Mouse (Mus musculus) c-Kit-positive CD71-positive TER-119-positive erythroid progenitor cells, embryonic 14.5 days (primary cell): ENCODE measurements around the gene Sp110.
"Not testable (repeated sequence)": the region's sequence is repeated elsewhere in the genome, so short reads cannot be mapped to it uniquely, and the experiment has no call there.

Experiments used
- DNase-seq: peaks from one replicate; pipeline ENCODE4 v3.0.0-alpha.2; 2013; ENCODE audit warnings: low spot score

Sp110 gene

DNA sequence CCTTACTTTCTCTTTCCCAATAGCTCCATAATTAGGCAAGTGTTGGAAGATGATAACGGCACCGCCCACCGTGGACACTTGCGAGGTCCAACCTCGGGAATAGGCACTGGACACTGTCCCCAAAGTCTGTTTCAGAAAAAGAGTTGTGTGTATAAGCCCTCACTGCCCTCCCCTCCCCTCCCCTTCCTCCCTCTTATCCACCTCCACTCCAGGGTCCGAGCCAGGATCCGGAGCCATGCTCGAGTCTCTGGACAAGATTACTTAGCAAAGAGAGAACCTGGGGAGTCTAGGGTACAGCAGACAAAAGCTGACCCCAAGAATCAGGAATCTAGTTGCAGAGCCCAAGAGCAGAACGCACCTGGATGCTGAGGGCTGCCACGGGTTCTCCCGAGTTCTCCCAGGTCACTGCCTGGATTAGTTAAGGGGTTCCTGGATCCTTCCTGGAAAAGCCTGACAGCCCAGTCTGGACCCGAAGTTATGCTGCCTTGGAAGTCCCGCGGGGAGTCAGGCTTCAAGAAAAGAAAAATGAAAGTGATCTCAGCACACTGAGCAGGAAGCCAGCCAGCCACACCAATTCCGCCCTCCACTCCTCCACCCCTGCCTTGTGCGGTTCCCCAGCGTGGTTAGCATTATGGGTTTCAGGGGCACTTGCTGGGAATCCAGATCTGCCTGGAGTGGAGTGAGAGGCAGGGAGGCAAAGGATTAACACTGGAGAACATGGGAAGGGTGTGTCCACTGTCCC is at the start of gene Sp110:
TSS of gene Sp110 (minus strand) at position 547 of the 742 bp plus-strand sequence.
- DNase-seq, result not testable (repeated sequence)

DNA sequence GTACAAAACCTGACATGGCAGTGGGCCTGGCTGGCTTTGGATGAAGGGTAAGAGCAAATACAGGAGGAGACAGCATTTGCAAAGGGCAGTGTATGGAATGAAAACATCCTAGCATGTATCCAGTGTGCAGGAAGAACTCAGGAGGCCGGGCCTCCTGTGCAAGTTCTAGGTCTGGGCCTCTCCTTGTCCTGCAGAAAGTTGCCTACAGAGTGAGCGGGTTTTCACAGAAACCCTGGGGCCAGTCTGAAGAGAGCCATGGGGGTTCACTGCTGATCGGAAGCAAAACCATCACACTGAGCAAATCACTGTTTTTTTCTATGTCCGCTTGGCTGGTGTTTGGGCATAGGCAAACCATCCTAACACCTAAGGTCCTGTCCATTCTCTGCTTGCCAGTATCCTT is 39.5 kb upstream of the Sp110 start:
- DNase-seq, result not testable (repeated sequence)

DNA sequence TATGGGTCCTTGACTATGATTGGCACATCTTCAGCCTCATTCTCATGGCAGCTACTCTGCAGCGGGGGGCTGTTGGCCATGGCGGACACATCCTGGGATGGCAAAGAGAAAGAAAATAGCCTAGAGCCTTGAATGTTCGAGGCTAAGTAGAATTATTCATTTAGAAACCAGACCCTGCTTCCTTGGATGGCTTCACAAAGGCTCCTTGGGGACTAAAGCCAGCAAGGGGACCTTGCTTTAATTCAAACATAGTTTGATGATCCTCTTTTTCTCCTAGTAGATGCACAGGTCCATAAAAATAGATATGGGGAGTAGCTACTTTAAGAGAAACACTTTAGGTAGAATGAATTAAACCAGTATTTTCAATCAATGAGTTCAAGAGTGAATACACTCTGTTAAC is 38.3 kb upstream of the Sp110 start:
- not testable (repeated sequence) for DNase-seq

DNA sequence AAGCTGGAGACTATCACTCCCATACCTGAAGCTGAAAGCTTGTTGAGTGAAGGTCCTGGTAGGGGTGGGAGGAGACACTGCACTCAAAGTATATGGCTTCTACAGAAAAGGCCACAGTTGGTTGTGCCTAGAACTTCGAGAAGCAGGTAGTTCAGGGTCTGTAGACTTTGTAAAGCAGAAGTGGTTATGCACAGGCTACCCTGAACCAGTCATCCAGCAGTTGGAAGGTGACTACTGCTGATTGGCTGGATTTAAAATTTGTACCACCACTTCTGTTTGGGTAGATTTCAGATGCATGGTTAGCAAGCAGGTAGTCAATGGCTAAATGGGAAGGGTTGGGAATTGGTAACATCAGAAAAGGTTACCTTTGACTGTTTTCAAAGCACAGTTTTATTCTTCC is 20.1 kb upstream of the Sp110 start:
- DNase-seq, result not testable (repeated sequence)

DNA sequence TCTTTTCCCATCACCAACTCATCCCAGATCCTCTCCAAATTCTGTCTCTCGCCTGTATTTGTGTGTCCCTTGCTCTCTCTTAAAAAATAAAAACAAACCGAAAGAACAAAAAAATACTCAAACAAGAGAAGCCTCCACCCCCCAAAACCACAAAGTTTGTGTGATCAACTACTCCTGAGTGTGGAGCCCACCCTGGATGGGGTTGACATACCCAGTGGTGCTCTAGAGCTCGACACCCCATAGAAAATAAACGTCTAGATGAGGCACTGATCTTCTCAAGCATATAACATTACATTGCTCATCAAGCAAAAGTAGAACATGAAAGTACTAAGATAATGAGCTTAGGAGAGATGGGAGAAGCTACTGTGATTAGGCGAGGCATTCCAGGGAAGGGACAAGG is 18.5 kb upstream of the Sp110 start:
- not testable (repeated sequence) for DNase-seq

DNA sequence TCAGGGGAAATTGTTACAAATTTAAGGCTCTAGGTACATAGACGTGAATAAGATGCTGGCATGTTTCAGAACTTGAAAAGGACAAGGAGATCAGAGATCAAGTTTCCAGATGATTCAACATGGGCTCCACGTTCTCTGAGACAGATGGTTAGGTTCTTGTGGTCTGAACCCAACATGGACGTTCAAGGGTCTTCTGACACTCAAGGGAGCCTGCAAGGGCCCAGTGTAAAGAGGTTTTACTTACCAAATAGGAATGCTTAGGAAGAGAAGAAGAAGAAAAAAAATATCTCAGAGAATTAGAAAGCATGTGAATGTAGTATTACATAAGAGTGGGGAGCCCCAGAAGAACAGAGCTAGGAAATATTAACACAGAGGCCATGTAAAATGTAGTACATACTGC is 17.2 kb upstream of the Sp110 start:
- DNase-seq, result not testable (repeated sequence)

DNA sequence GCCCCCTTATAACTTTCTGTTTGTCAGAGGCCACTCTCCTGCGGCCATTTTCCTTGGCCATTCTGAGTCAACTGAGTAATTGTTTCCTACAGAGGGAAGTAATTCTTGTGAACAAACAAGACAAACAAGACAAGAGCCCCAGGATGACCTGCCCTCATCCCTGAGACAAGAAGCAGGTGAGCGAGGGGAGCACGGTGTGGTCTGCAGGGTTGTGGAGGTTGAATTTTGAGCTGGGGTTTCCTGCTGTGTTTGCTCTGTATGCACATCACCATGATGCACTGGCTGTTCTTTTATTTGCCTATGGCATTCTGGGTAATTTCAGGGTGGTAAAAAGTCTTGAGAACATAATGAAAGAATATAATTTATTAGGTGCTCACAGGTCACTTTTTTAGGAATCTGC is 16.5 kb upstream of the Sp110 start:
- DNase-seq, result not testable (repeated sequence)

DNA sequence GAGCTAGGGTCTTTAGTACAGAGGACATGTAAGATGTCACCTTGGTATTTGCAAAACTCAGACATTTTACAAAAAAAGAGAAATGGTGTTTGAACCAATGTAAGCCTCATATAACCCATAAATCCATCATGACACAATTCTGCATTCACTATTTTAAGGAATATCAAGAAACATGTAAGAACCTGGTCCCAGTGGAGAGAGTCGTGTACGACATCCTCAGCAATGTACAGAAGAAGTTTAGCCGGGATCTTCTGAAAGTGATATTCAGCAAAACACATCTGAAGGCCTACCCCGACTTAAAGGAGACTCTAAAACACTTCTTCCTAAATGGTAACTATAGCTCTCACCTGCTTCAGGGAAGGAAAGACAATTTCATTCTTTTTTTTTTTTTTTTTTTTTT is 12.0 kb upstream of the Sp110 start:
- DNase-seq, result not testable (repeated sequence)

DNA sequence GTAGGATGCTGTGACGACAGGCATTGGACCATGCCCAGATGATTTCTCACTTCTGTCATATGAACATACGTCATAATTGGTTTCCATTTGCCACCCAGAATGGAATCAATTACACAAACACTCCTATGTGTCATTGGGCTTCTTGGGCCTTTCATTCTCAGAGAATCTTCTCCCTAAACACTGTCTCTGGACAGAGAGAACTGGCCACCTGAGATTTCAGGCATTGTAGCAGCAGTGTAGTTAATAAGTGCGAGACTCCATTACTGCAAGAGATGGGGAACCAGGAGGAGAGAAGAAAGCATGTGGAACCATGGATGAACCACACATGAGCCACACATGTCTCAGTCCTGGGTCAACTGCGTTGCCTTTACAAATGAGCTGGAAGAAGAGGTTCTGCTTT is 9.7 kb upstream of the Sp110 start:
- not testable (repeated sequence) for DNase-seq

DNA sequence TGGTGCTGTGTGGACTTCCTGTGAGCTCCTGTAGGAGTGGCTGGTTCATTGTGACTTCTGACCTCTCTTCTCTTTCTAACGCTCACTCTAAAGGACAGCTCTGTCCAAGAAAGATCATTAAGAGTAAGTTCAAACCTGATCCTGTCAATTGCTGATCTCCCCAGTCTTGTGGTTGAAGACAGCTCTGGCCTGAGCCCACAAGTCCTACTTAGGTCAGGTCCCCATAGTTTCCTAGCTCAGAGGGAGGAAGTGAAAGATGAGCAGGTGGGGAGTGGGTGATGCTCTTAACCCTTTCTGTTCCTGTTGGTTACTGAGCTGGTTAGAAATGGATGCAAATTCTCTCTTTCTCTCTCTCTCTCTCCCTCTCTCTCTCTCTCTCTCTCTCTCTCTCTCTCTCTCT is 5.7 kb upstream of the Sp110 start:
- not testable (repeated sequence) for DNase-seq

DNA sequence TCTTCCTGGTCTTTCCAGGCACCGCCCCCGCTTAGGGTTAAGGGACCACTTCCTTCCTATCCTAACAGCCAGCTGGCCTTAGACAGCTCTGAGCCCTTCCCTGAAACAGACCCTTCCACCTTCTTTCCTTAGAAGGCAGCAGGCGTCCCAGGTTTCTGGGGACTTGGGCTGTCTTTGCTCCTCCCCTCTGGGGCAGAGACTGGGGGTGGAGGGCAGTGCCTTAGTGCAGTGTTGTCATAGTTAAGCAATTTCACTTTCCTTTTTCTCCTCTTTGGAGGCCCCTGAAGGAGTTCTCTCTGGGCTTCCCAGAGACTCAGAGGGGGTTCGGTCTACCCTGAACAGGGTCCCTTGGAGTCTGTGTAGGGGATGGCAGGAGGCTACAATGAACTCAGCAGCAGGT is 2.2 kb upstream of the Sp110 start:
- not testable (repeated sequence) for DNase-seq

DNA sequence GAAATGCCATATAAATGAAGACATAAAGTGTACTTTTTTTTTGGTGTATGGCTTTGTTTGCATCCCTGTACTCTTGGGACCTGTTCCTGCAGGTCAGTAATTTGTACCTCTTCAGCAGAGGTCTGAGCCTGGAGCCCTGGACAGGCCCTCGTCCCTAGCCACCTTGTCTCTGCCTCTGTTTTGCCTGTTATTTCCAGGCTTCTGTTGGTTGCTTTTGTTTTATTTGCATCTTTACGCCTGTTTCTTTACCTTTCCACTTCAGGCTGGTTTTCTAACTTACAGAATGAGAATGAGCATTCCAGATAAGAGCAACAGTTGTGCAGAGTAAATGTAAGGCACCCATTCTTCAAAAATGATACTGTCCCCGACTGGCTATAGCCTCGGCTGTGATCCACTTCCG is 1.5 kb upstream of the Sp110 start, which contains the start of gene Sp140:
TSS of gene Sp140 (plus strand) at position 301 of the 400 bp plus-strand sequence.
- DNase-seq, result not testable (repeated sequence)

DNA sequence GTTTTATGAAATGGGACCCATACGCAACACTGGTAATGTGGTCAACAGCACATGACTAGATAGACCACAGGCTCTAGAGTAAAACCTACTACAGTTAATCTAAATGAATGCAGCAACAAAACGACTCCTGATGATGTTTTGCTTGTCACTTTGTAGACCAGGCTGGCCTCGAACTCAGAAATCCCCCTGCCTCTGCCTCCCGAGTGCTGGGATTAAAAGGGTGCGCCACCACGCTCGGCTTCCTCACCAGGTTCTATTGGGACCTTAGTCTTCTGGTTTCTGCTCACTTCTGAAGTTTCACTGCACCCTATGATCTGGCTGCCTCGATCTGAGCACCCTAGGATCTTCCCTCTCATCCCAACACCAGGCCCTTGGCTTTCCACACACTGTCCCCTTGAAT is 6.1 kb downstream of the Sp110 start:
- DNase-seq, result not testable (repeated sequence)

DNA sequence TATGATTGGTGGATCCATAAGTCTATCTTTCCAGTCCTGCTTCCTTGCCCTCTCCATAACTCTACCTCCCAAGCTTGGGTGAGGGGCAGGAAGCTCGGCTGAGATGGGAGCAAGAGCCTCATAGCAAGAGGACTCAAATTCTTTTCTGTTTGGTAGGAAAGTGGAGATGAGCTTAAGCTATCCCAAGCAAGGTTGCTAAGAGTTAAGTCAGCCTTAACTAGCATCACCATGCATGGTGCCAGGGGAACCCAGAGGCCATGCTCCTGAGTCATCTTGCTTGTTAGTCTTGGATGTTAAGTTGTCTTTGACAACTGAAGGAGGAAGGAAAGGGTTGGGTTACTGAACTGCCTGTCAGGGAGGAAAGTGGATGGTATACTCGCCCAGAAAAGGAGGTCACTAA is 9.9 kb downstream of the Sp110 start:
- not testable (repeated sequence) for DNase-seq

DNA sequence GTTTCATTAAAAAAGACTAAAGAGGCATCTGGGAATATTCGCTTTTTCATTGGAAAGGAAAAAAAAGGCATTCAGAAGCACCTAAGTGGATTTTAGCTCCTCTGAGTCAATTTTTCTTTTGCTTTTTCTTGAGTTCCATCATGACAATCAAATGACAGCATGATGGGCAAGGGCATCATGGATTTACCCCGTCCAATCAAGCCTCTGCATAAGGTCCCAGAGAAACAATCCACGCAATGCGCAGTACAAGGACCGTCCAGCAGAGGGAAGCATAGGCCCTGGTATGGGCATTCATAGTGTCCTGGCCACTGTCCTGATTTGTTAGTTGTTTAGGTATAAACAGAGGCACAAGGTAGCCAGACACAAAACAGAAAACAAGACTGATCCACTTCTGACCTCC is 17.1 kb downstream of the Sp110 start:
- not testable (repeated sequence) for DNase-seq

DNA sequence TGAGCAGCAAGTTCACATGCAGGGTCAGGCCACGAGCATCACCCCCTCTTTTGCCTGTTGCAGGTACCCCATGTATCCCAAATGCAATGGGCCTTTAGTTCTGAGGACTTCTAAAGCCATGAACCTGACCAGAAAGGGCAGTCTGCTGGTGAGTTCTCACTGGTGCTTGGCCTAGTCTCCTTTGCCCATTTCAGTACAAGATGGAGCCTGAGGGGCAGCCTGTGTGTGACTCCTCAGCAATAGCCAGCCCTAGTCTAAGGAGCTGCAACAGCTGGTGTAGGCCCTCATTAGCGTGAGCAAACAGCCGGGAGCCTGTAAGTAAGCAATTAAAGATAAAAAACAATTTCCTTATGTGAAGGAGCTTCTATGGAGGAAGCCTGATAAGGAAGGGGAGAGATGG is 18.0 kb downstream of the Sp110 start:
- DNase-seq, result not testable (repeated sequence)

DNA sequence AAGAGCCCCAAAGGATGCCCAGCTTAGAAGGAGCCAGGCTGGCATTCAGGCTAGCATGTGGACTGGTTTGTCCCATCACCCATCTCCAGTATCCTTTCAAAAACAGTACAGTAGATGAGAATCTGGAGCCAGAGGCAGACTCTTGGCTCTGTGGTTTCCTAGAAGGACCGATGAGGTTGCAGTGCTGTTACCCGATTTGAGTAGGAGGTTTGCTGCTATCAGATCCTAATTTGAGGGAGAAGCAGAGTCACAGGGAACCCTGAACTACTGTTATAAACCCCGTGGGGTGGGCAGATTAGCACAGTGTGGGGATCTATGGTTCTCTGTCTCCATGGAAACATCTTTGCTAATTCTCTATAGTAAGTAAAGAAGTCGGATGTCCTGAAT is 18.5 kb downstream of the Sp110 start:
- DNase-seq, result not testable (repeated sequence)

DNA sequence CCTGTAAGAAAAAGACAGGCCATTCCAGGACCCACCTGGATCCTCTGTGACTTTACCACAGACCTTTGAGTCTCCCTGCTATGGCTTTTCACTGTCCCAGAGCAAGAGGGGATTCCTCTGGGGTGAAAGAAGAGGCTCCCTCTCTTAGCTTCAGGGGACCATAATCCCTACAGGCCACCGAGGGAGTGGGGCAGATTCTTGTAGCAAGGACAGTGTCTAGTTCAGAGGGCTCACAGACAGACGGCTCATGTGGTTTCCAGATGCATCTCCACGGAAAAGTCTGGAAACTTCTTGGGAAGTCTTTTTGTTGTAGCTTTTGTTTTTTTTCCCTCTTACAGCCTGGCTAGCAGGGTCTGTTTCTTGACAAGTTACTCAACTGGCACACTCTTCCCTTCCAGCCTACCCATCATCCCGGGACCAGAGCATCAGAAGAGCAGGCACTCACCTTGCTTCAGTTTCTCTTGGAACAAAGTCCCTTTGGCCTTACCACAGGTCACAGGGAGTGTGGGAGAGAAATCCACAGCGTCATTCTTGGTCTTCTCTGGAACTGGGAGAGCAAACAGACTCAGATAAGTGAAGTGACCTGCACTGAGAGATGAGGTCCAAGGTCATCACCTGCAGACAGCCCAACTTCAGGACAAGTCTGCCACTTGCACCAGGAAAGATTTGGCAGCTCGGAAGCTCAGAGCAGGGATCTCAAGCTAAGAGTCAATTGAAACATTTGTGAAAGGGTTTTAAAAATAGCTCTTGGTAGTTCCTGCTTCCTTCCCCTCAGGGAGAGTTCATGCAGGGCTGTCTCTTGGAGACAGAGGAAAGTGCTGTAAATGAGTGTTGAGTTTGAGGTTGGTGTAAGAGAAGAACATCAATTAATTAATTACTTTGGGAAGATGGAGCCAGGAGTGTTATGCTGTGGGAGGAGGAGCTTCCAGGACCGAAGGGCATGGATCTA is 19.1 kb downstream of the Sp110 start:
- not testable (repeated sequence) for DNase-seq

DNA sequence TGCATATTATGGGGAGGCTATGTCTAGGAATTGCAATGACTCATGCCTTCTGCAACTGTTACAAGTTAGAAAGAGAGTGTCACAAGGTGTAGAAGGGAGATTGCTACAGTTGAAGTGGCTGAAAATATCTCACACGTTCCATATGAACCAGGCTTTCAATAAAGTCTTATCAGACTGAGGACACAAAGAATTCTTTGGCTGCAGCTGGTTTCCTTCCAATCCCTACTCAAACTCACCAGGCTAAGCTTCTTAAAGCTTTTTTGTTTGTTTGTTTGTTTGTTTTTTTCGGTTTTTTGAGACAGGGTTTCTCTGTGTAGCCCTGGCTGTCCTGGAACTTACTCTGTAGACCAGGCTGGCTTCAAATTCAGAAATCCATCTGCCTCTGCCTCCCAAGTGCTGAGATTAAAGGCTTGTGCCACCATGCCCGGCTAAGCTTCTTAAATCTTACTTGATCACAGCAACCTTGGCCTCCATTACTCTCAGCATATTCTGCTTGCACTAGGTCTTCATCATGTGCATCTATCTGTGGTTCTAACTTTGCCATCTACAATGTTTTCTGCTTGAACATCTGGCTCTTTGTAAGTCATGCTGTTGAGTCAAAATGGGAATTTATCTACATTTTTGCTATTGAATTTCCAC is 20.1 kb downstream of the Sp110 start:
- not testable (repeated sequence) for DNase-seq

DNA sequence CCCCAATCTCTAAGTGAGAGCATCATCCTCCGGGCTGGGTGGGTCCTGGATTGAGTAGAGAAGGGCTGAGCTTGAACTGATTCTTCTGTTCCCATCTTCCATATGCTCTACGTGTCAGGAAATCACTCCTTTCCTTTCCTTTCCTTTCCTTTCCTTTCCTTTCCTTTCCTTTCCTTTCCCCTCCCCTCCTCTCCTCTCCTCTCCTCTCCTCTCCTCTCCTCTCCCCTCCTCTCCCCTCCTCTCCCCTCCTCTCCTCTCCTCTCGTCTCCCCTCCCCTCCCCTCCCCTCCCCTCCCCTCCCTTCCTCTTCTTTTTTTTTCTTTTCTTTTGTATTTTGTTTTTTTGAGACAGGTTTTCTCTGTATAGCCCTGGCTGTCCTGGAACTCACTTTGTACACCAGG is 23.2 kb downstream of the Sp110 start, which contains the start of gene G530012D18Rik:
TSS of gene G530012D18Rik (plus strand) at position 301 of the 400 bp plus-strand sequence.
- DNase-seq, result not testable (repeated sequence)

DNA sequence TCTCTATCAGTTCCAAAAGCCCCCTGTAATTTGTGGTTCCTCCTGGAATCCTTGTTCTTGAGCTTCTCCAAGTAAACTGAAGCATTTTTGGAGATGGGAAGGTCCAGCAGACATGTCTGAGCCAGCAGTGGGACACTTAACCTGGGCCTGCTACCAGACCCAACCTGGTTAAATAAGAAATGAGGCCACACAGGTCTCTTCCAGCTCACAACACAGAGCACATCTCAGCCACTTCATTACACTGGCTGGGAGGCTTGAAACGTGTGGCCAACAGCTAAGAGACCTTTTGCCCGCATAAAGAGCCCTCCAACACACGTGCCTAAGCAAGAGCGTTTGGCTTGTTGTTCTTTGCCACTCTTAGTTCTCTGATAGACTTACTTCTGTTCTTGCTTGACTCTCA is 25.1 kb downstream of the Sp110 start:
- DNase-seq, result not testable (repeated sequence)

DNA sequence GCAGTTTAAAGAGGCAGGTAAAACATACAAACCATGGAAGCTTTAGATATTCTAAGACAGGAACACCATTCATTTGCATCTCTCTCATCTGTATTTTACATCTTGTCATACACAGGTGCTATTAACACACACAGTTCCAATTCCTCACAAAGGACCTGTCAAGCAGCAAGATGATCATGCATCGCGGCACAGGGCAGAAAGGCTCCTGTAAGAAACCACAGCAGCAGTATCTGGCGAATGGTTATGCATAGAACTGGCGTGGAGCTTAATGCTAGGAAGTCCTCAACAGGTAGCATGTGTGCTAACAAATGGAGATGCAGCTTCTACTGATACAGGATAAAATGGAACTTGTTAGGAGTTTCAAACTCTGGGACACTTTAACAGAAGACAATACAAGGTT is 43.4 kb downstream of the Sp110 start:
- DNase-seq, result not testable (repeated sequence)
